Mouse (Mus musculus): ENCODE measurements around the gene Zfp503. TPM values are rescaled to one million over a fixed set of nuclear protein-coding genes. Genes with fewer than 3 reads are reported as not detected.

The Zfp503 gene
- total and polyA plus RNA-seq, 3 experiments: 0.96 to 2.1 TPM; not detected in 1

GRCm38 (mm10) chr14:22019949-22020845 lies 30.8 kb upstream of the Zfp503 start:
- H3K27ac ChIP-seq (ENCODE audit: control insufficient read depth, low read depth, low read length): peak overlapping the region; percentile 85
- TF ChIP-seq MAFK (IDR thresholded peaks at IDR 0.05; ENCODE audit: borderline replicate concordance, low read depth, low read length) (no peak), EP300 (IDR thresholded peaks at IDR 0.05; ENCODE audit: low read depth in 1 of 2, low read length in 2 of 2) (0 out of 4 replicates have a peak, but pooled peaks of 1 of the 2 experiments have one; percentile 9), MYB (IDR thresholded peaks at IDR 0.05; ENCODE audit: low read depth, low read length) (0 out of 2 replicates have a peak, but pooled peaks have one; percentile 19), BHLHE40 (IDR thresholded peaks at IDR 0.05; ENCODE audit: borderline replicate concordance, low read depth, low read length) (0 out of 2 replicates have a peak, but pooled peaks have one; percentile 10), CHD1 (IDR thresholded peaks at IDR 0.05; ENCODE audit: low read depth, low read length) (0 out of 2 replicates have a peak, but pooled peaks have one; percentile 17)
- no peaks in the 10 kb centered on the region; the same call in 1 of the 2 replicates for H3K79me2 ChIP-seq (ENCODE audit: control insufficient read depth, insufficient read depth, low read length, poor library complexity)
- H3K4me3 ChIP-seq (ENCODE audit: control insufficient read depth in 1 of 2, insufficient read depth in 1 of 2, low read depth in 2 of 2, low read length in 2 of 2): peak overlapping the region; percentile 64 to 92
- H3K9ac ChIP-seq (ENCODE audit: control insufficient read depth, low read depth, low read length, poor library complexity, severe bottlenecking): peak overlapping the region; percentile 91
- no peaks in the 10 kb centered on the region for H3K9me3 ChIP-seq (replicated peaks; ENCODE audit: insufficient read depth, low read length)
- DNase-seq (ENCODE audit: low read depth, low spot score): peak; percentile 53
- no peaks in the 10 kb centered on the region for H3K27me3 ChIP-seq (ENCODE audit: control insufficient read depth in 1 of 2, insufficient read depth in 2 of 2, low read length in 2 of 2)
- peaks cover 6 to 8% of the 10 kb centered on the region in 2 experiments; a peak in 3 of 4 replicates for H3K4me1 ChIP-seq (ENCODE audit: control insufficient read depth in 1 of 2, insufficient read depth in 2 of 2, low read length in 2 of 2)
- peaks cover 0 to 5% of the 10 kb centered on the region in 2 experiments; a peak in 2 of 4 replicates for H3K36me3 ChIP-seq (ENCODE audit: control insufficient read depth in 1 of 2, insufficient read depth in 2 of 2, low read length in 2 of 2)

- peak within 1 kb of the TSS; percentile 91 for H3K9ac ChIP-seq (ENCODE audit: control insufficient read depth, low read depth, low read length, poor library complexity, severe bottlenecking)
- H3K79me2 ChIP-seq (ENCODE audit: control insufficient read depth, insufficient read depth, low read length, poor library complexity): no peaks in the 10 kb centered on the region; the same call in 1 of the 2 replicates
- no peaks in the 10 kb centered on the region for H3K27me3 ChIP-seq (ENCODE audit: control insufficient read depth in 1 of 2, insufficient read depth in 2 of 2, low read length in 2 of 2)
- H3K27ac ChIP-seq (ENCODE audit: control insufficient read depth, low read depth, low read length): peak within 1 kb of the TSS; percentile 85
- TF ChIP-seq MYB (IDR thresholded peaks at IDR 0.05; ENCODE audit: low read depth, low read length): no peak
- TF ChIP-seq POLR2A (IDR thresholded peaks at IDR 0.05; ENCODE audit: control insufficient read depth in 1 of 2, insufficient read depth in 1 of 2, low read depth in 1 of 2, low read length in 2 of 2, poor library complexity in 1 of 2): peak; percentile 54 to 64; a peak in 3 of 4 replicates
- TF ChIP-seq CTCF (IDR thresholded peaks at IDR 0.05 in 2 of 3, conservative IDR thresholded peaks at IDR 0.05 in 1 of 3; ENCODE audit: control insufficient read depth in 1 of 3, insufficient read depth in 1 of 3, low read depth in 2 of 3, low read length in 3 of 3, poor library complexity in 1 of 3, severe bottlenecking in 1 of 3): no peak
- TF ChIP-seq USF1 (IDR thresholded peaks at IDR 0.05; ENCODE audit: low read depth, low read length): peak; percentile 88
- peak in 1 of 2 experiments; percentile 55; a peak in 1 of 4 replicates for TF ChIP-seq USF2 (IDR thresholded peaks at IDR 0.05; ENCODE audit: borderline replicate concordance in 1 of 2, insufficient read depth in 1 of 2, low read depth in 1 of 2, low read length in 2 of 2)
- 0 out of 2 replicates have a peak, but pooled peaks have one; percentile 42 for TF ChIP-seq NRF1 (IDR thresholded peaks at IDR 0.05; ENCODE audit: insufficient read depth, low read depth, low read length, poor library complexity, severe bottlenecking)
- TF ChIP-seq BHLHE40 (IDR thresholded peaks at IDR 0.05; ENCODE audit: borderline replicate concordance, low read depth, low read length): peak; percentile 55; the same call in 1 of the 2 replicates
- 0 out of 2 replicates have a peak, but pooled peaks have one; percentile 45 for TF ChIP-seq MAX (IDR thresholded peaks at IDR 0.05; ENCODE audit: low read length)
- TF ChIP-seq NELFE (IDR thresholded peaks at IDR 0.05; ENCODE audit: low read depth, low read length): peak; percentile 50; the same call in 1 of the 2 replicates
- 0 out of 2 replicates have a peak, but pooled peaks have one; percentile 41 for TF ChIP-seq HCFC1 (IDR thresholded peaks at IDR 0.05; ENCODE audit: low read depth, low read length)
- peak; percentile 53; the same call in 1 of the 2 replicates for TF ChIP-seq ELF1 (IDR thresholded peaks at IDR 0.05; ENCODE audit: low read depth, low read length)
- TF ChIP-seq MAFK (IDR thresholded peaks at IDR 0.05; ENCODE audit: borderline replicate concordance, low read depth, low read length): no peak
- 0 out of 2 replicates have a peak, but pooled peaks have one; percentile 8 for TF ChIP-seq ETS1 (IDR thresholded peaks at IDR 0.05; ENCODE audit: low read depth, low read length)
- H3K36me3 ChIP-seq (ENCODE audit: control insufficient read depth in 1 of 2, insufficient read depth in 2 of 2, low read length in 2 of 2): peaks cover 0 to 5% of the 10 kb centered on the region in 2 experiments; a peak in 2 of 4 replicates
- H3K9me3 ChIP-seq (replicated peaks; ENCODE audit: insufficient read depth, low read length): no peaks in the 10 kb centered on the region
- peak within 1 kb of the TSS; percentile 64 to 92 for H3K4me3 ChIP-seq (ENCODE audit: control insufficient read depth in 1 of 2, insufficient read depth in 1 of 2, low read depth in 2 of 2, low read length in 2 of 2)
- H3K4me1 ChIP-seq (ENCODE audit: control insufficient read depth in 1 of 2, insufficient read depth in 2 of 2, low read length in 2 of 2): peaks cover 6 to 8% of the 10 kb centered on the region in 2 experiments; a peak in 3 of 4 replicates
- peak; percentile 55 for DNase-seq (ENCODE audit: low read depth, low spot score)
Measured at GRCm38 (mm10) chr14:22019252-22019948, 30.0 kb upstream of the Zfp503 start, which contains the start of gene Lrmda. Gene Lrmda (plus strand): TSS chr14:22019712.

Data from MEL (cell line).